Mouse (Mus musculus): ENCODE results near the gene Piwil1.
A peak's percentile ranks its signal among the peaks of the same experiment; 100 is the strongest.
"Not testable (repeated sequence)": the region's sequence is repeated elsewhere in the genome, so short reads cannot be mapped to it uniquely, and the experiment has no call there.

Gene Piwil1

DNA sequence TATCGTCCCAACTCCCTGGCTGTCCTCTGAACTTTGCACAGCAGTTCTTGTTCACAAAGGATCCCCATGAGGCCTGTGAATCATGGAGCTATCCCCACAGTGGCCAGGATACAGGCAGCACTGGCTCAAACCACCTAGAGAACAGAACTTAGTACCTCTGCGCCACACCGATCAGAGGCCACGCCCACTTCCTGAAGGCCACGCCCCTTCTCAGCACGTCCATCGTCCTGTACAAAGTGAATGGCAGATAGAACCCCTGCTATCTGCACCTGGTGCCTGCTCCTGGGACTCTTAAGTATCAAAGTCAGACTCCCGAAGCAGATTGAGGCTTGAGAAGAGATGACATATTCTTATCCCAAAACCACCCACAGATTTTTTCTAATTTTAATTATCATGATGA lies 8.3 kb downstream of the Piwil1 start:
- no peak for DNase-seq (ENCODE audit: low spot score)

DNA sequence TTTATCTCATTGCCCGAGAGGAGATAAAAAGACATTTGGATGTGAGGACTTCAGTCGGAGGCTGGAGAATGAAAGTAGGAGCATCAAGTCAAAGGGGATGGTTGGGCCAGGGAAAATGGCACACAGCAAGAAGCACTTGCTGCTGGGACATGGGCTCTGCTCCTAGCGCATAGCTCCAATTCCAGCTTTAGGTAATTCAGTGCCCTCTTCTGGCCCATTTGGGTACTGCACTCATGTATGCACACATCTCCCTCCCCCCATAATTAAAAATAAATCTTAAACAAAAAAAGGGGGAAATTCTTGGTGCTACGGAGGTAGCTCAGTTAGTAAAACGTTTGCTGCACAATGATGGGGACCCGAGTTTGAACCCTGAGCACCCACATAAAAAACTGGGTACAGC lies 9.5 kb downstream of the Piwil1 start:
- no peak for DNase-seq (ENCODE audit: low spot score)

DNA sequence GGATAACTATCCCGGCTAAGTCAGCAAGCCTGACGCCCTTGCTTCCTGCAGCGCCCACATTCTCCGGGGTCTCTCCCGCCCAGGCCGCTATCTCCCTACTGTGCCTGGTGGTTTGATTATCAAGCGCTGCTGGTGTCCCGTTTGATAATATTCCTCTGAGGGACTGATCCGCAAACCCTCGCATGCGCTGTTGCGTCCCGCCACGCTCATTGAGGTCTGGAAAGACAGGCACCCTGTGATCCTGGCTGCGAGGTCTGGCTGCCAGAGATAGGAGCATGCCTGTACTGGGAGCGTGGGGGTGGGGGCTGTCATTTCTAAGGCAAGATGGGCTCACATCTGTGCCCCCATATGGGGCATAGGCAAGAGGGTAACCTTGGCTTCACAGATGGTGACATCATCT lies 12.8 kb downstream of the Piwil1 start:
- no peak for DNase-seq (ENCODE audit: low spot score)

DNA sequence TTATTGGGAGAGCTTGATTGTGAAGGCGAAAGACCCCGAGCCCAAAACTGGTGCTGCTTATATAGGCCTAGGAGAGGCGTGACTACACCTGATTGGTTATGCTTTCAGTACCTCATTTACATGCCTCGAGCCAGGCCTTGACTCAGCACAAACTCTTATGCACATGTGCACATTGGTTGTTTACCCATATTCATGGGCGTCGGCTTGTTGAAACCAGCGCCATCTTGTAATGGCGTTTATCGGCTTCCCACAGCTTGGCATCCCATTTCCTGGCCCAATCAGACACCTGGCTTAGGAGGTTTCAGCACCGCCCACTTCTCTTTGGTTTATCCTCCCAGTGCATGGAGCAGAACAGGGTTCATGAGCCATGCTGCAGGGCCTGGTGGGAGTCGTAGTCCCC lies 18.1 kb downstream of the Piwil1 start:
- DNase-seq (ENCODE audit: low spot score) = not testable (repeated sequence)

DNA sequence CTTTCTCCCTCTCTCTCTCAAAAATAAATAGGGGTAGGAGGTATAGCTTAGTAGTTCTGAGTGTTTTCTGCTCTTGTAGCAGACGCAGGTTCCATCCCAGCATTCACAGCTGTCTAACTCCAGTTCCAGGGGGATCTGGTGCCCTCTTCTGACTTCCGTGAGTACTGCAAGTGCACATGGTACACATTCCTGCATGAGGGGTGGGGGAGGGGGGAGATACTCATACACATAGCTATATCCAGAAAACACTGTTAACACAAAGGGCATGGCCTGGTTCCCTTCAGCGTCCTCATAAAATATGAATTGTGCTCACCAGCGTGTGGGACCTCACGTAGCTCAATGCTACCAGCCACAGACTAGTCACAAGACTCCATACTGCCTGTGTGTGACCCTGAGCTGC lies 27.0 kb downstream of the Piwil1 start:
- peak; percentile 57 for DNase-seq (ENCODE audit: low spot score)

DNA sequence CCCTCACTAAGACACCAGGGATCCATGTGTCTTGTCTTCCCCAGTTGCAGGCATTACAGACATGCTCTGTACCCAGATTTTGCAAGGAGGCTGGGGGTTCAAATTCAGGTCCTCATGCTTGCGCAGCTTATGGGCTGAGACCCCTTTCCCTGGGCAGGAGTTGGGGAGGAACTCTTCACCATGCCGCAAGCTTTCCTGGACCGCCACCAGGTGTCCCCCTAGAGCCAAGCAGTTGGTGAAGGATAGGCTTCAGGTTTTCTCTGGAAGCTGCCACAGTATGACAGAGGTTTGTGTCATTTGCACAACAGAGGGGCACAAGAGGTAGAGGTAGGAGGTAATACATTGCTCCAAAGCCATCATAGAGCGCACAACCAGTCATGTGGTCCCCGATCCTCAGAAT lies 28.3 kb downstream of the Piwil1 start:
- peak; percentile 75 for DNase-seq (ENCODE audit: low spot score)

DNA sequence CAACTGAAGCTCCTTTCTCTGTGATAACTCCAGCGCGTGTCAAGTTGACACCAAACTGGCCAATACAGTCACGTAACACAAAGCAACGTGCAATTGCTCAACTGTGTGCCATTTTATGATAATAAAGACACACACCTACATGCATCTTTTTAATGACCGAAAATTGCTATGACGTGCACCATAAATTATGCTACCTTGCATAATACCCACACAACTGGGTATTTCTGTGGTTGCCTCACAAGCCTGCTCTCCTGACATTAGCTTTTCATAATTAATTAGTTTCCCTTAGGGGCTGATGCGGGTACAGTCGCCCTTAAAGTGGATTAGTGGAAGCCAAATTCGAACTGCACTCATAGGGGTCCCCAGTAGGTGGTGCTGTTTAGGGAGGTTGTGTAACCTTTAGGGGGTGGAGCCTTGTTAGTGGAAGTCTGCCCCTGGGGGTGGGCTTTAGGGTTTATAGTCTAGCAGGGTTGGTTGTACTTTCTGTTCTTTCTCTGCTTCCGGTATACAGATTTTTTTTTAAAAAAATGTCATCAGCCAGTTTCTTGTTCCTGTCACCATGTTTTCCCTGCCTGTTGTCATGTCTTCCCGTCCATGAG lies 30.2 kb downstream of the Piwil1 start:
- peak; percentile 66 for DNase-seq (ENCODE audit: low spot score)

DNA sequence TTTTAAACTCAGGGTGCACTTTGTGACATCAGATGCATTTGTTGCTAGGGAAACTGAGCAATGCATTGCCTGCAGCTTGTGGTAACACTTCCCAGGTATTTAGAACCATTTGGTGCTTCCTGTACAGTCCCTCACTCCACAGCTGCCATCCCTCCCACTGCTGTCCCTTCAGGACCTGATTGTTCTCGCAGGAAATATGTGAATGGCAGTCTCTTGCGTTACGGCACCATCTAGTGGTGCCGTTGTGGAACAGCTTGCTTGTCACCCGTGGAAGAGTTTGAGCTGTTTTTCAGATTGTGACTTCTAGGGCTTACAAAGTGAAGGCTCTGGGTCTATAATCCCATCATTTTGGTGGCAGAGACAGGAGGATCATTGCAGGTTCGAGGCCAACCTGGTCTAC lies 31.6 kb downstream of the Piwil1 start:
- DNase-seq (ENCODE audit: low spot score) = peak; percentile 82

DNA sequence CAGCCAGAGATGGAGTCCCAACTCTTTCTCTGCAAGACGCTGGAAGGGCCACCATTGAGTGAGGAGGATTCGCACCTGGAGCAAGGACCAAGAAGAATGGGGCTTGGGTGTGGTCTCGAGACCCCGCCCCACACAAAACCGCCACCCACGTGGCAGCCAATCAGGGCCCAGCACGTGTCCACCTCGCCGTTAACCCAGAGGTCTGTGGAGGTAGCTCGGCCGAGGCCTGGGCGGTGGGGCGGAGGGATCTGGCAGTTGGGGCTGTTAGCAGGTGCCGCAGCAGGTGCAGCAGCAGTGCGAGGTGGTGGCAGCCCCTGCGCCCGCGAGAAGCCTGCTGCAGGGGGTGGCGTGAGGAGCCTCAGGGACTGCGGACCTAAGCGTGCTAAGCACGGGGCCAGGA lies 33.6 kb downstream of the Piwil1 start:
- no peak for DNase-seq (ENCODE audit: low spot score)

DNA sequence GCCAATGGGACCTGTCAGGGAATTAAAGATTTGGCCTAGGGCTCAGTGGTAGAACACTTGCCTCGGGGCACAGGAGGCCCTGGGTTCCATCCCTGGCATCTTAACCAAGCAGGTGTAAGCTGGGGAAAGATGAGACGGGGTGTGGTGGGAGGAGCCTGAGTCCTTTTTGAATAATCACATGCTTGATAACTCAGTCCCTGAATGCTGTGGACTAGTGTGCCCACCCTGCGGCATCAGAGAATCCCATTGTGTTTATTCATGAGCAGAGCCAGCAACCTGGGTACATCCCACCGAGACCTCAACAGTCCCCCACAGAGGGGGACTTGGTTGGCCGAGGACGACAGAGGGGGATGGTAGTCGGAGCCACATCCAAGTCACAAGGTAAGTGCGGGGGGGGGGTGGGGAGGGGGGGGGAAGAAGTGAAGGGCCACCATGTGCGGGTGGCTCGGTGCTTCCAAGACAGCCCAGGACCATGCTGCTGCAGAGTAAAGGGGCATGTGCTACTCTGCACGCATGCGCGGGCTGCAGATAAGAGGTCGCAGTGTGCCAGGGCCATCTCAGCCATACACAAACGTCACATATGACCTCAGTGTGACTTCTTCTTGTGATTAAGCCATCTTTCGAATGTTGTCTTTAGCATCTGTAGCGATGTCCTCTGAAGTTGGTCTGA lies 37.0 kb downstream of the Piwil1 start:
- DNase-seq (ENCODE audit: low spot score) = no peak

DNA sequence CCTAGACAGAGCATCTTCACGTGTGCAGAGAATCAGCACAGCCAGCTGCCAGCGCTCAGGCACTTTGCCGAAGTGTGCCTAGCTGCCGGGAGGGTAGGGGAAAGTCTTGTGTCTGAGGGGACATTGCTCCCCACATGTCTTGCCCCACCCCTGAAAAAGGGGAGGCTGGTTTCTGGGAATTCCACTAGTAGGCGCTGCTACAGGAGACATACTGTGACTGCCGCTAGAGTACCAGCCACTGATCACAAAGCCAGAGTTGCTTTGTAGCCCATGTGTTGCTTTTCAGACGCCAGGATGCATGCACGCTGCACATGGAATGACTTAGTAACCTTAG lies 37.5 kb downstream of the Piwil1 start:
- DNase-seq (ENCODE audit: low spot score) = peak; percentile 41

DNA sequence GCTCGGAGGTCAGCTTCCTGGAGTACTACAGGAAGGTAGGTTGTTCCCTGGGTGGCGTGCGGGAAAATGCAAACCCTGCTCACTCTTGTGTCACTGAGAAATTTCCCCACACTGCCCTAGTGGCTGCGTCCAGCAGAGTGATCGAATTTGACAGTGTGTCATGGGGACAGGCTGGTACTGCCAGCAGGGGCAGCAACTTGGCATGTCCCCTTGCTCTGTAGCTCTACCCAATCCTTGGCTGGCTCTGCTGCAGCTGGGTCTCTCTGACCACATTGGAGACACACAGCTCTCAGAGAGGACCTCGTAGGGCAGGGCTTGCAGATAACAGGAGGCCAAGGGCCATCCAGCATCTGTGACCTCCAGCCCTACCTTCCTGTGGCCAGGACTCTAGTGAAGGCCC lies 42.0 kb downstream of the Piwil1 start:
- DNase-seq (ENCODE audit: low spot score) = no peak

DNA sequence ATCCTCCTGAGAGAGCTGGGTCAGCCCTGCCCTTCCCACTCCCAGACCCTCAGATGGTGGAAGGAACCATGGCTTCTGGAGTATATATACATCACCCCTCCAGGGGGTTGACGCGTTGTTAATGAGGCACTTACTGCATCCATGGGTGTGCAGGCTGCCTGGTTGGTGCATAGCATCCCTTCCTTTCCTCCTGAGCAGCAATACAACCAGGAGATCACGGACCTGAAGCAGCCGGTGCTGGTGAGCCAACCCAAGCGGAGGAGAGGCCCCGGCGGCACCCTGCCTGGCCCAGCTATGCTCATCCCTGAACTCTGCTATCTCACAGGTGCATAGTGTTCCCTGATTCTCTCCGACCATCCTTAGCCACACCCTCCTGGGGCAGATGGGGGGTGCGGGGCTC lies 42.9 kb downstream of the Piwil1 start:
- DNase-seq (ENCODE audit: low spot score) = no peak

DNA sequence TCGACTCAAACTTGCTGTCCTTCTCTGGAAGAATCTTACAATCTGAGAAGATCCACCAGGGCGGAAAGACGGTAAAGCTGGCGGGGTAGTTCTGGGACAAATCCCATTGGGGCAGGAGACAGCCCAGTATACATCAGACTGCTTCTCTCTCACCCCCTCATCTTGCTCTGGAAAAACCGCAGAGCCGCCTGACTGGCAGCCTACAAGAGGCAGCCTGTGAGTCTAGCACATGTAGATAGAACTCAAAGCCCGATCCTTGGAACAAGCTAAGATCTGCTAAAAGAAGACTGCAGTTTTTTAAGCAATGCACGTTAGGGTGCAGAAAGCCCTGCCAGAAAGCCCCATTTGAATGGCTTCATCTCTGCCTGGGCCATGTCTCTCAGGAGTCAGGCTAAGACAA lies 43.9 kb downstream of the Piwil1 start:
- DNase-seq (ENCODE audit: low spot score) = no peak

DNA sequence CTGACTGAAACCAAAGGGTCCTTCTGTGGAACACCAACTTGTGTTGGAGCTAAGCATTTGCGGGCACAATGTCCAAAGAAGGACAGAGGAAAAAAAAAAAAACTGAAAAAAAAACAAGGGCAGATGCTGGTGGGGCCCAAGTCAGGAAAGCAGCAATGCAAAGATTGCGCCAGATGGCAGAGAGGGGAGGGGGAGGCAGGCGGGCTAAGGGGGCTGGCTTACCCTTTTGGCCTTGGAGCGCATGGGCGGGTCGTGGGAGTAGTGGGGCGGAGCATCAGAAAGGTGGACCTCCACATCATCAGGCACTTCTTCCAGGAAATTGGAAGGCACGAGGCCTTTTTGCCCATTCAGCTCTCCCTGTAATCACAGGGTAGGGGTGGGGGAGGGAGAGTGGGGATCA lies 58.8 kb downstream of the Piwil1 start:
- DNase-seq (ENCODE audit: low spot score) = peak; percentile 38

DNA sequence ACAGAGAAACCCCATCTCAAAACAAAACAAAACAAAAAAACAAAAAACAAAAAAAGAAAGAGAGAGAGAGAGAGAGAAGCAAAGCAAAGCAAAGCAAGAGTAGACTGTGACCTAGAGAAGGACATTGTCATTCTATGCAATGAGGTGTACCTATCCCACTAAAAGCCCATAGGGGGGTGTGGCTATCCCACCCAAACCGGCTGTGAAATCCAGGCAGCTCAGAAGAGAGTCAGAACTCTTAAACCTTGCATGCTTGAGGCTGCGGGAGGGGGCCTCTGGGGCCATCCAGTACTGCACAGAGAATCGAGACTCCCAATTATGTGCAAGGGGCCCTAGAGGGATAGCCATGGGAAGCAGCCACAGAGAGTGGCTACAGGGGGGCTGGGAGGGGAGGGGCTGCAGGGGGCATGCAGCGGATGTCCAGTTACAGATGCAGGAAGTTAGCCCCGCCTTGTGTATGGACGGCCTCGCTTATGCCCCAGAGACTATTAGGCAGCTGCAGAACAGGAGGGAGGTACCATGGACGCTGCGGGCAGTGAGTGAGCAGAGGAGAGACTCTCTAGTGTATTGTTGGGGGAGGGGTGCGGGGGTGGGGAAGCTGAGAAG lies 66.8 kb downstream of the Piwil1 start:
- DNase-seq (ENCODE audit: low spot score) = peak; percentile 71

DNA sequence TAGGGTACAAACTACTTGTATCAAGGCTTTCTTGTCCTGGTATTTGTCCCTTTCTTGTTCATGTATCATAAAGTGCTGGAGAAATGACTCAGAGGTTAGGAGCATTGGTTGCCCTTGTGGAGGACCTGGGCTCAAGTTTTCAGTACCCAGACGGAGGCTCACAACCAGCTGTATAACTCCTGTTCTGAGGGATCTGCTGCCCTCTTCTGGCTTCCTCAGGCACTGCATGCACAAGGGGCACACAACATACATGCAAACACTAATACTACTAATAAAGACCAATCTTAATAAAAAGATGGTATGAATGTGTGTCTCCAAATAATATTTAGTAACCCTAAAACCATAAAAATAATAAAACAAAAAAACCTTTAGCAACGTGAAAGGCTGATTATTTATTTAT lies 74.1 kb downstream of the Piwil1 start:
- no peak for DNase-seq (ENCODE audit: low spot score)

DNA sequence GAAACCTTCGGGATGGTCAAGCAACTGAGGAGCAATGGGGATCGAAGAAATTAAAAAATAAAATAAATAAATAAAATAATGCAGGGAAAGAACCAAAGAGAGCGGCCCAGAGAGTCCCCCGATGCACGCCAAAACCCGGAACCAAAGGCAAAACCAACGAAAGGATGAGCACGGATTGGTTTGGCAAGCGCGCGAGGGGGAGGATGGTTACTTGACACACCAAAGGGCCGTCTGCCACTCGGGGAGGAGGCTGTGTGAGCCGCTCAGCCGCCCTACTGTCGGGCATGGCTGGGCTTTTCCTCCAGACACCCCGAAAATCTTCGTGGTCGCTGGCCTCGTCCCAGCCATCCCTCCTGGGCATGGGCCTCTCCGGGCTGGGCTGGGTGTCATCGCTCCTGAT lies 79.3 kb downstream of the Piwil1 start:
- DNase-seq (ENCODE audit: low spot score) = no peak

DNA sequence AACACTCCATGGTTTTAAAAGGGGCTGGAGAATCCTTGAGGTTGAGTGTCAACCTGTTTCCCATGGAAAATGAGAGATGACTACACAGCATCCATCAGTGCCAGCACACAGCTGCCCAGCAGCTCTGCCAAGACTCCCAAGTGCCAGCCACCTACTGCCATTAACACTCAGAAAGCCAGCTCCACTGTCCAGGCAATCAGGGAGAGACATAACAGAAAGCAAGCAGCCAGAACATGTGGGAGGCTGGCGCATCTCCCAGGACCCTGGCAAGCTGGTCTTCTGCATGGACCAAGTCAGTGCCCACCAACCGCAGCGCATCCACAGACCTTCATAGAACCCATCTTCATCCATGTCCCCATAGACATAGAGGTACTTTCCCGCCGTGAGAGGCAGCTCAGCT lies 98.3 kb downstream of the Piwil1 start:
- no peak for DNase-seq (ENCODE audit: low spot score)

All from retina, embryonic 14.5 days (tissue).